Mouse (Mus musculus) hindbrain, embryonic 16.5 days (tissue): Measurements from ENCODE around the gene Wdfy2. TPM values are rescaled to one million over a fixed set of nuclear protein-coding genes. Genes with fewer than 3 reads are reported as not detected.

ENCODE experiments used
- ATAC-seq: fragments of 200-750 bp; cut with Nextera tagmentation; 2 replicates; pipeline ENCODE4 v1.8.0; 2017; ENCODE audit warnings: moderate TSS enrichment, moderate library complexity
- H3K27ac ChIP-seq: fragments of 300-500 bp; sonication (generic); 2 replicates; pipeline ENCODE4 v1.5.1; 2014; ENCODE audit warnings: low read depth, mild to moderate bottlenecking, control low read depth, low read length, moderate library complexity
- H3K27me3 ChIP-seq: fragments of 300-500 bp; sonication (generic); replicated peaks from 2 replicates; pipeline ENCODE4 v1.6.1; 2014; ENCODE audit warnings: low read length; ENCODE audit not compliant: control insufficient read depth, insufficient read depth
- H3K36me3 ChIP-seq: fragments of 300-500 bp; sonication (generic); 2 replicates; pipeline ENCODE4 v1.6.1; 2014; ENCODE audit warnings: mild to moderate bottlenecking, low read length, moderate library complexity, mixed read lengths; ENCODE audit not compliant: control insufficient read depth, insufficient read depth
- H3K4me1 ChIP-seq: fragments of 300-500 bp; sonication (generic); 2 replicates; pipeline ENCODE4 v1.6.1; 2014; ENCODE audit warnings: low read depth, low read length; ENCODE audit not compliant: control insufficient read depth, insufficient read depth
- H3K4me2 ChIP-seq: fragments of 300-500 bp; sonication (generic); 2 replicates; pipeline ENCODE4 v1.6.1; 2014; ENCODE audit warnings: mild to moderate bottlenecking, low read length, control low read depth, moderate library complexity
- H3K4me3 ChIP-seq: fragments of 300-500 bp; sonication (generic); 2 replicates; pipeline ENCODE4 v1.5.1; 2014; ENCODE audit warnings: mild to moderate bottlenecking, low read length, control low read depth, moderate library complexity
- H3K9ac ChIP-seq: fragments of 300-500 bp; sonication (generic); 2 replicates; pipeline ENCODE4 v1.6.1; 2014; ENCODE audit warnings: low read depth, mild to moderate bottlenecking, control low read depth, low read length, moderate library complexity
- H3K9me3 ChIP-seq: fragments of 300-500 bp; sonication (generic); 2 replicates; pipeline ENCODE4 v1.6.1; 2014; ENCODE audit warnings: mild to moderate bottlenecking, low read length, moderate library complexity; ENCODE audit not compliant: control insufficient read depth
- WGBS: fragments of 180-500 bp; shearing (Covaris S2); extraction: QIAGEN DNeasy Blood & Tissue Kit; methylation state at CpG from one replicate; pipeline ENCODE4 v1.1.7; 2014; 5-methylcytosine and 5-hydroxymethylcytosine counted together
- polyA plus RNA-seq: library from polyadenylated mRNA; unstranded; fragments of >200 nt; fragmentation: Nextera tagmentation; extraction: Ambion mirVana; gene quantifications from 2 replicates; pipeline ENCODE4 v1.2.1, GENCODE M21; 2015

The Wdfy2 gene
- polyA plus RNA-seq, 1 experiment from 2014 or later, result 6.2 TPM

GRCm38 (mm10) chr14:62924800-62925199, 87.3 kb downstream of the Wdfy2 start:
- no peak overlapping the region for H3K4me3 ChIP-seq
- no peaks in the 10 kb centered on the region for H3K27me3 ChIP-seq
- H3K4me1 ChIP-seq, result no peaks in the 10 kb centered on the region; the same call in 1 of the 2 replicates
- no peak overlapping the region for H3K4me2 ChIP-seq
- 89% methylated on average over 4 of the region's 4 CpGs for WGBS
- no peak for ATAC-seq
- H3K36me3 ChIP-seq, result no peaks in the 10 kb centered on the region
- no peak overlapping the region for H3K9ac ChIP-seq
- H3K27ac ChIP-seq, result no peak overlapping the region
- H3K9me3 ChIP-seq, result no peaks in the 10 kb centered on the region

- Histone ChIP-seq H3K27ac (no peak overlapping the region; the same call in 1 of the 2 replicates), H3K4me3 (no peak overlapping the region)
Measured at GRCm38 (mm10) chr14:62928101-62928541, 90.6 kb downstream of the Wdfy2 start.

GRCm38 (mm10) chr14:62935361-62935760, 97.9 kb downstream of the Wdfy2 start:
- Histone ChIP-seq H3K4me3 (no peak overlapping the region), H3K27me3 (no peaks in the 10 kb centered on the region), H3K9me3 (peaks cover 2% of the 10 kb centered on the region; the same call in 1 of the 2 replicates), H3K4me2 (no peak overlapping the region), H3K36me3 (peaks cover 5% of the 10 kb centered on the region; the same call in 1 of the 2 replicates), H3K4me1 (no peaks in the 10 kb centered on the region; the same call in 1 of the 2 replicates), H3K9ac (no peak overlapping the region), H3K27ac (no peak overlapping the region)
- WGBS, result 71% methylated on average over 9 of the region's 9 CpGs
- no peak for ATAC-seq

More at GRCm38 (mm10) chr14:62928101-62928541, 90.6 kb downstream of the Wdfy2 start:
- Histone ChIP-seq H3K4me2 (no peak overlapping the region), H3K9me3 (no peaks in the 10 kb centered on the region), H3K9ac (no peak overlapping the region), H3K27me3 (no peaks in the 10 kb centered on the region), H3K4me1 (no peaks in the 10 kb centered on the region; the same call in 1 of the 2 replicates), H3K36me3 (no peaks in the 10 kb centered on the region)
- WGBS, result 70% methylated on average over 5 of the region's 5 CpGs
- ATAC-seq, result peak; percentile 40; the same call in 1 of the 2 replicates

GRCm38 (mm10) chr14:62936631-62937380, 99.3 kb downstream of the Wdfy2 start:
- ATAC-seq, result no peak
- H3K9me3 ChIP-seq, result peaks cover 2% of the 10 kb centered on the region; the same call in 1 of the 2 replicates
- H3K27ac ChIP-seq, result no peak overlapping the region
- H3K4me3 ChIP-seq, result no peak overlapping the region
- no peaks in the 10 kb centered on the region for H3K27me3 ChIP-seq
- H3K36me3 ChIP-seq, result peaks cover 5% of the 10 kb centered on the region; the same call in 1 of the 2 replicates
- no peak overlapping the region for H3K9ac ChIP-seq
- WGBS, result 91% methylated on average over 6 of the region's 6 CpGs
- no peaks in the 10 kb centered on the region; the same call in 1 of the 2 replicates for H3K4me1 ChIP-seq
- no peak overlapping the region for H3K4me2 ChIP-seq

- WGBS, result 25% methylated on average over 5 of the region's 5 CpGs
- Histone ChIP-seq H3K36me3 (peaks cover 5% of the 10 kb centered on the region; the same call in 1 of the 2 replicates), H3K4me2 (no peak overlapping the region), H3K27me3 (no peaks in the 10 kb centered on the region), H3K27ac (no peak overlapping the region), H3K4me1 (no peaks in the 10 kb centered on the region; the same call in 1 of the 2 replicates), H3K9me3 (peaks cover 2% of the 10 kb centered on the region; the same call in 1 of the 2 replicates), H3K4me3 (no peak overlapping the region), H3K9ac (no peak overlapping the region)
- no peak for ATAC-seq
Measured at GRCm38 (mm10) chr14:62937675-62938074, 100.2 kb downstream of the Wdfy2 start.

- WGBS, result 97% methylated on average over 3 of the region's 3 CpGs
- Histone ChIP-seq H3K27ac (no peak overlapping the region), H3K36me3 (peaks cover 7% of the 10 kb centered on the region), H3K27me3 (no peaks in the 10 kb centered on the region), H3K4me3 (no peak overlapping the region), H3K4me2 (no peak overlapping the region), H3K4me1 (no peaks in the 10 kb centered on the region; the same call in 1 of the 2 replicates), H3K9me3 (peaks cover 2% of the 10 kb centered on the region; the same call in 1 of the 2 replicates), H3K9ac (no peak overlapping the region)
- ATAC-seq, result no peak
Measured at GRCm38 (mm10) chr14:62939435-62939834, 102.0 kb downstream of the Wdfy2 start.

GRCm38 (mm10) chr14:62940383-62941074, 103.1 kb downstream of the Wdfy2 start:
- Histone ChIP-seq H3K27me3 (no peaks in the 10 kb centered on the region), H3K27ac (no peak overlapping the region), H3K36me3 (peaks cover 7% of the 10 kb centered on the region), H3K4me3 (no peak overlapping the region), H3K4me1 (no peaks in the 10 kb centered on the region; the same call in 1 of the 2 replicates), H3K9ac (no peak overlapping the region), H3K4me2 (no peak overlapping the region), H3K9me3 (peaks cover 2% of the 10 kb centered on the region; the same call in 1 of the 2 replicates)
- 79% methylated on average over 14 of the region's 14 CpGs for WGBS
- ATAC-seq, result no peak

- Histone ChIP-seq H3K4me1 (no peaks in the 10 kb centered on the region), H3K9me3 (no peaks in the 10 kb centered on the region), H3K9ac (no peak overlapping the region), H3K4me2 (no peak overlapping the region), H3K27ac (no peak overlapping the region), H3K4me3 (no peak overlapping the region), H3K36me3 (peaks cover 3% of the 10 kb centered on the region; the same call in 1 of the 2 replicates), H3K27me3 (no peaks in the 10 kb centered on the region)
- ATAC-seq, result no peak
- WGBS, result 88% methylated on average over 3 of the region's 3 CpGs
Measured at GRCm38 (mm10) chr14:62946794-62947193, 109.3 kb downstream of the Wdfy2 start.

GRCm38 (mm10) chr14:62956091-62956490, 118.6 kb downstream of the Wdfy2 start:
- Histone ChIP-seq H3K4me3 (no peak overlapping the region), H3K9me3 (no peaks in the 10 kb centered on the region), H3K27ac (no peak overlapping the region), H3K9ac (no peak overlapping the region), H3K27me3 (no peaks in the 10 kb centered on the region), H3K36me3 (peaks cover 11% of the 10 kb centered on the region), H3K4me1 (no peaks in the 10 kb centered on the region), H3K4me2 (no peak overlapping the region)
- ATAC-seq, result no peak
- WGBS, result 91% methylated on average over 9 of the region's 9 CpGs
